Mouse (Mus musculus) MEL-GATA-1-ER (cell line): ENCODE measurements around the gene G0s2.
"Not testable (repeated sequence)": the region's sequence is repeated elsewhere in the genome, so short reads cannot be mapped to it uniquely, and the experiment has no call there.

Source experiments
- DNase-seq: peaks from one replicate; pipeline ENCODE4 v3.0.0-alpha.2; 2012; ENCODE audit warnings: low read depth; ENCODE audit errors: extremely low read depth

G0s2 gene

DNA sequence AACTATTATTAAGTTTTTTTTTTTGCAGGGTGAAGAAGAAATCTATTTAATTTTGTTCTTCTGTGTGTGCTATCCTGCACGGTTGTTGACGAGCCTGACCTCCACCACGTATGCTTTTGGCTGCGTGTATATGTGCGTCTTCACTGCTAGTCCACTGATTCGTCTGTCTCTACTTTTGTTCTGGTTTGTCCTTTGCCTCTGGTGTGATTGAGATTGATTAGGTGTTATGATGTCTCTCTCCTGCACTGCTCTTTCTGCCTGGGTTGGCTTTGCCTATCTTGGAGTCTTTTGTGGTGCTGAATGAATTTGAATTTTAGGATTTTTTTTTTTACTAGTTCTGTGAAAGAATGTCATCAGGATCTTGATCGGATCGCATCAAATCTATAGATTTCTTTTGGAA is 18.0 kb downstream of the G0s2 start:
- DNase-seq, result no peak

DNA sequence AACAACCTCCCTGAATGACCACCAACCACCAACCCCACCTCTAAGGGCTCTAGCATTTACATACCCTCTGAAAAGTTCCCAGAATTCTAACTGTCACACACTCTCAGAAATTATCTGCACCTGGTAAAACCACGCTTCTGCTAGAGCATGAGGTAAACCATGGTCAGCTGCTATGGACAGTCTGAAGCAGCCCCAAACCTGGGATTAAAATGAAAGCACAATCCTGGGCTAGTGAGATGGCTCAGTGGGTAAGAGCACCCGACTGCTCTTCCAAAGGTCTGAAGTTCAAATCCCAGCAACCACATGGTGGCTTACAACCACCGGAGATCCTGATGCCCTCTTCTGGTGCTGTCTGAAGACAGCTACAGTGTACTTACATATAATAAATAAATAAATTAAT is 19.1 kb downstream of the G0s2 start:
- not testable (repeated sequence) for DNase-seq

GRCm38 (mm10) chr1:193252616-193253015 is 20.4 kb downstream of the G0s2 start:
- no peak for DNase-seq

GRCm38 (mm10) chr1:193251386-193251785 is 21.6 kb downstream of the G0s2 start:
- no peak for DNase-seq

DNA sequence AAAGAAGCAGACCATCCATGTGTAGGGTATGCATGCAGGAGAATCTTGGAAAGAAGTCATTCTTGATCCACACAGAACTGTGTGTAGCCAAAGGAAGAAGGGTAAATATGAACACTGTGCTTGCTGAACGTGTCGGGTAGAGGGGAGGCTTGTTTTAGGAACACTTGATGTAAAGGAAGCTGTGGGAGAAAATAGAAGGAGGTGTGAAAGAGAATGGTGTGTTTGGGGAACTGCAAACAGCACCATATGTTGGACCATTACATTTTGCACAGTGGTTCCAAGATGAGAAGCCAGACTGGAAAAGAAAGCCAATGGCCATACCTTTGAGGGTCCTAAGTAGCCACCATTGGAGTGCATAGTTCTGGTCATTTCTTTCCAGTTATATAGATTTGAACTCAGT is 23.0 kb downstream of the G0s2 start:
- DNase-seq, result no peak

DNA sequence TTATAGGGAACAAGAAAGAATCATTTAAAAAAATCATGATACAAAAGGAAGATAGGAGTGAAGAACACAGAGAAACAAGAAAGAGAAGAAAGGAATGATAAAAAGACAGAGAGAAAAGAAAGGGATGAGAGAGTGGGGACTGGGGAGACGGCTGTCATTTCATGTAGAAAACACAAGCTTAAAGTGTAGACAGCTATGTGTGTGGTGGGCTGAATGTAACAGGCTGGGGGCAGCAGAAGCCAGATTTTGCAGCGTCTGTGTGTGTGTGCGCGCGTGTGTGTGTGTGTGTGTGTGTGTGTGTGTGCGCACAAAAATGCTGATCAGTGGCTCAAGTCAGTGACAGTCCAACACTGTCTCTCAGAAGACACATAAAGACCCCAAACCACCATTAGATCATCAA is 28.8 kb downstream of the G0s2 start:
- DNase-seq, result no peak

DNA sequence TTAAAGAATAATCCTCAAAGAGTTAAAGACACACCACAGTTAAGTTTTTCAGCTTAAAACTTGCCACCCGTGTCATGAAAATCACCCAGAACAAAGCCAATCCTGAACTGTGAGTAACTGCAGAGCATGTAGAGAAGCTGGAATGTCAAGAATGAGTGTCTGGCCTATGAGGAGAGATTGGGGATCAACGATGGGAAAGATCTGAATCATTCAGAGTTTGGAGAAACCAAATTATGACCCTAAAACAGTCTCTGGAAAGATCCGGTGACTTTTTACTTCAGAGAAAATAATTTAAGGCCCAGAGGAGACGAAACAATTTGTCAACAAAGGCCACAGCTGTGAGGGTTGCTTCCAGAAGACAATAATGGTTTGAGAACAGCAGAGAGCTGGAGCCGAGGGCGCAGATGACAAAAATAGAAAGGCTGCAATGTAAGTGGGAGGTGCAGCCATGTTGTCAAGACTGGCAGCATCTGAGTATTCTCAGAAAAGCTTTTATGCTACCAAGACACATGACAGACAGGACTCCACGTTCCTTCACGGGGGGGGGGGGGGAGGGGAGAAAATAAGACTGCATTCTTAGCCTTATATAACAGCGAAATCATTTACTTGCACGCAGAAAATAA is 29.3 kb downstream of the G0s2 start:
- no peak for DNase-seq

GRCm38 (mm10) chr1:193242863-193243262 is 30.2 kb downstream of the G0s2 start:
- DNase-seq, result no peak

GRCm38 (mm10) chr1:193242238-193242637 is 30.8 kb downstream of the G0s2 start:
- no peak for DNase-seq

DNA sequence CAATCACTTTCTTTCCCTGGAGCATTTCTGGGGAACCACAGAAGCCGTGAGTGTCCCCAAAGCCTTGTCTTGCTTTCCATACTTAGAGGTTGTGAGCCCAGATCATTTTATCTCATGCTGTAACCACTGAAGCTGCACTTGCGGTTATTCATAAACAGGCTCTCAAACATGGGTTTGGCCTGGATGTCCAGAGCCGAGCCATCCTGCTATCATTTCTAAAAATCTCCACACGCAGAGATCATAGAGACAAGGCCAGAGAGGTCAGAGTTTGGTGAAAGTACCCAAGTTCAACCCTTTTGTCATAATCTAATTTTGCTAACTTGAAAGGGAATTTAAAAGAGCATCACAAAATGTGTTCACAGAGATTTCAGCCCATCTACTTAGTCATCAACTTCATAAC is 31.6 kb downstream of the G0s2 start:
- no peak for DNase-seq

GRCm38 (mm10) chr1:193238426-193238825 is 34.6 kb downstream of the G0s2 start:
- no peak for DNase-seq

- DNase-seq, result no peak
Measured at GRCm38 (mm10) chr1:193234930-193235329, 38.1 kb downstream of the G0s2 start.

- no peak for DNase-seq
Measured at GRCm38 (mm10) chr1:193234130-193234645, 38.8 kb downstream of the G0s2 start.

GRCm38 (mm10) chr1:193232732-193233131 is 40.3 kb downstream of the G0s2 start:
- DNase-seq, result no peak

DNA sequence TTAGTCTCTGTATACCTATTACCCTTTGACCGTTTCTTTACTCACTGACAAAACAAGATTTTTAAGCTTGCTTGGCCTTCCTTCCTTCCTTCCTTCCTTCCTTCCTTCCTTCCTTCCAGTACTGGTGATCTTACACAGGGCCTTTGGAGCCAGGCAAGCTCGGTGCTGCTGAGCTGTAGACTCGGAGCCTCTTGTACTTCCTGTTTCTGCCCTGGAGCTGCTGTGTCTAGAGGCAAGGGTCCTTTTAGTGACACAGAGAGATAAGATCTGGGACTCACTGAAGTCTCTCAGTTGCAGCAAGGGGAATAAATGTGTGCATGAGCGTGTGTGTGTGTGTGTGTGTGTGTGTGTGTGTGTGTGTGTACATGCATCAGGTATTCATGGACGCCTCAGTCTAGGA is 42.1 kb downstream of the G0s2 start:
- DNase-seq, result peak; percentile 39

GRCm38 (mm10) chr1:193230531-193230930 is 42.5 kb downstream of the G0s2 start:
- no peak for DNase-seq

GRCm38 (mm10) chr1:193229570-193229969 is 43.4 kb downstream of the G0s2 start:
- DNase-seq, result no peak

GRCm38 (mm10) chr1:193227537-193227936 is 45.5 kb downstream of the G0s2 start:
- no peak for DNase-seq

DNA sequence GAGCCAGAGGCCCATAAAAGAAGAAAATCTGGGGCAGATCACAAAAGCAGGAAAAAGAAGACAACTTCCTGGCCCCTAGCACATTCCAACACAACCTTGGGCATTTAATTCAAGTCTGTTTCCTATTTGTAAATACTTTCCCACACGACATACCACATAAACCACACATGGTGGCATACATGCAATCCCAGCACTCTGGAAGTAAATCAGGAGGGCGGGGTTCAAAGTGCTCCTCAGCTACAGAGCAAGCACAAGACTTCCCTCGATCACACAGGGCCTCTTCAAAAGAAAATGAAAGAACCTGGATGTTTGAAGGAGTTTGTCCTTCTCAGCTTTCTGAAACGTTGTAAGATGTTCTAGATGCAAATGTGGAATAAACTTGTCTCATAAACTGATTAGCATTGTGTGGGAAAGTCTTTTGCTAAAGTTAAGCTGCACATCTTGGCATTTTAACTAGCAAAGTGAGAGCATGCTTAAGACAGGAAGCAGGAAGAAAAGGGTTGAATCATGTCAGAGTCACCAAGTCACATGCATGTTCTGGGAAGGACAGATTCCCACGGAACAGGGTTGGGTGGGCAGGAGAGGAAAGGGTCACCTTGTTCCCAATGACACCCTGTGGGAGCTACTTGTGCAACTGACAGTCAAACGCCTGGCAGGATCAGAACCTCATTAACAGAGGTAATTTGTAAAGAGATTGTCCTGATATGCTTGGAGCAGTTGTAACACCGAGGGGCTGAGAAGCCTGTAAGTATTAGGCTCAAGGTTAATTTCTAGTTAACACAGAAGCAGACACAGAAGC is 46.1 kb downstream of the G0s2 start:
- no peak for DNase-seq

- no peak for DNase-seq
Measured at GRCm38 (mm10) chr1:193226114-193226513, 46.9 kb downstream of the G0s2 start.

- no peak for DNase-seq
Measured at GRCm38 (mm10) chr1:193225531-193225930, 47.5 kb downstream of the G0s2 start.
